Mouse (Mus musculus) hindbrain, embryonic 14.5 days (tissue): ENCODE measurements around the gene Bicral. TPM values are rescaled to one million over a fixed set of nuclear protein-coding genes. Genes with fewer than 3 reads are reported as not detected.

Experiments used
- ATAC-seq: fragments of 200-750 bp; cut with Nextera tagmentation; 2 replicates; pipeline ENCODE4 v1.8.0; 2017; ENCODE audit warnings: moderate number of reproducible peaks, mild to moderate bottlenecking, moderate TSS enrichment, moderate library complexity; ENCODE audit not compliant: low FRiP score
- DNase-seq: peaks from one replicate; pipeline ENCODE4 v3.0.0-alpha.2; 2015; ENCODE audit warnings: low spot score
- H3K27ac ChIP-seq: fragments of 300-500 bp; sonication (generic); 2 replicates; pipeline ENCODE4 v1.5.1; 2014; ENCODE audit warnings: mild to moderate bottlenecking, moderate library complexity
- H3K27me3 ChIP-seq: fragments of 300-500 bp; sonication (generic); 2 replicates; pipeline ENCODE4 v1.6.1; 2014; ENCODE audit warnings: mild to moderate bottlenecking, low read length, mixed read lengths; ENCODE audit not compliant: control insufficient read depth, insufficient read depth
- H3K36me3 ChIP-seq: fragments of 300-500 bp; sonication (generic); replicated peaks from 2 replicates; pipeline ENCODE4 v1.6.1; 2014; ENCODE audit not compliant: control insufficient read depth, insufficient read depth
- H3K4me1 ChIP-seq: fragments of 300-500 bp; sonication (generic); replicated peaks from 2 replicates; pipeline ENCODE4 v1.6.1; 2014; ENCODE audit warnings: antibody characterized with exemption, low read length, mixed read lengths; ENCODE audit not compliant: control insufficient read depth, insufficient read depth
- H3K4me2 ChIP-seq: fragments of 300-500 bp; sonication (generic); replicated peaks from 2 replicates; pipeline ENCODE4 v1.6.1; 2014; ENCODE audit warnings: mild to moderate bottlenecking, moderate library complexity
- H3K4me3 ChIP-seq: fragments of 300-500 bp; sonication (generic); replicated peaks from 2 replicates; pipeline ENCODE4 v1.5.1; 2014; ENCODE audit warnings: mild to moderate bottlenecking, low read length
- H3K9ac ChIP-seq: fragments of 300-500 bp; sonication (generic); 2 replicates; pipeline ENCODE4 v1.6.1; 2014
- H3K9me3 ChIP-seq: fragments of 300-500 bp; sonication (generic); 2 replicates; pipeline ENCODE4 v1.6.1; 2016; ENCODE audit warnings: low read length; ENCODE audit not compliant: control insufficient read depth
- WGBS: fragments of 180-500 bp; shearing (Covaris S2); extraction: QIAGEN DNeasy Blood & Tissue Kit; methylation state at CpG from one replicate; pipeline ENCODE4 v1.1.7; 2014; 5-methylcytosine and 5-hydroxymethylcytosine counted together
- polyA plus RNA-seq: library from polyadenylated mRNA; unstranded; fragments of >200 nt; fragmentation: Nextera tagmentation; extraction: Ambion mirVana; gene quantifications from 2 replicates; pipeline ENCODE4 v1.2.1, GENCODE M21; 2014

Bicral gene
- polyA plus RNA-seq, 1 experiment from 2014 or later: 9.8 TPM

GRCm38 (mm10) chr17:46888511-46889212 is 30.4 kb upstream of the Bicral start:
- Histone ChIP-seq H3K9ac (peak overlapping the region; percentile 83), H3K9me3 (no peaks in the 10 kb centered on the region), H3K27ac (peak overlapping the region; percentile 98), H3K36me3 (no peaks in the 10 kb centered on the region; the same call in 1 of the 2 replicates), H3K4me1 (peaks cover 32% of the 10 kb centered on the region), H3K4me3 (peak overlapping the region; percentile 97), H3K4me2 (peak overlapping the region; percentile 76), H3K27me3 (no peaks in the 10 kb centered on the region)
- WGBS: 34% methylated on average over 16 of the region's 16 CpGs
- DNase-seq: peak; percentile 52
- ATAC-seq: no peak

- Histone ChIP-seq H3K4me1 (peaks cover 10% of the 10 kb centered on the region), H3K4me2 (no peak overlapping the region), H3K4me3 (no peak overlapping the region), H3K27ac (no peak overlapping the region), H3K27me3 (no peaks in the 10 kb centered on the region), H3K36me3 (no peaks in the 10 kb centered on the region), H3K9me3 (no peaks in the 10 kb centered on the region), H3K9ac (peak overlapping the region; percentile 29; the same call in 1 of the 2 replicates)
- WGBS: 54% methylated on average over 17 of the region's 17 CpGs
- DNase-seq (no peak), ATAC-seq (no peak)
Measured at GRCm38 (mm10) chr17:46885910-46886643, 27.8 kb upstream of the Bicral start.

- 86% methylated on average over 11 of the region's 11 CpGs for WGBS
- no peak overlapping the region for H3K4me3 ChIP-seq
- DNase-seq (no peak), ATAC-seq (no peak)
- H3K9me3 ChIP-seq: no peaks in the 10 kb centered on the region
- no peaks in the 10 kb centered on the region for H3K36me3 ChIP-seq
- H3K4me2 ChIP-seq: no peak overlapping the region
- H3K27me3 ChIP-seq: no peaks in the 10 kb centered on the region
- no peak overlapping the region for H3K27ac ChIP-seq
- H3K9ac ChIP-seq: no peak overlapping the region
- peaks cover 10% of the 10 kb centered on the region for H3K4me1 ChIP-seq
Measured at GRCm38 (mm10) chr17:46885218-46885909, 27.1 kb upstream of the Bicral start.

GRCm38 (mm10) chr17:46884766-46885165 is 26.5 kb upstream of the Bicral start:
- Histone ChIP-seq H3K27ac (no peak overlapping the region), H3K4me1 (peaks cover 15% of the 10 kb centered on the region), H3K9ac (no peak overlapping the region), H3K36me3 (no peaks in the 10 kb centered on the region), H3K9me3 (no peaks in the 10 kb centered on the region), H3K27me3 (no peaks in the 10 kb centered on the region), H3K4me2 (no peak overlapping the region), H3K4me3 (no peak overlapping the region)
- no peak for DNase-seq
- ATAC-seq: no peak
- 93% methylated on average over 6 of the region's 6 CpGs for WGBS

DNA sequence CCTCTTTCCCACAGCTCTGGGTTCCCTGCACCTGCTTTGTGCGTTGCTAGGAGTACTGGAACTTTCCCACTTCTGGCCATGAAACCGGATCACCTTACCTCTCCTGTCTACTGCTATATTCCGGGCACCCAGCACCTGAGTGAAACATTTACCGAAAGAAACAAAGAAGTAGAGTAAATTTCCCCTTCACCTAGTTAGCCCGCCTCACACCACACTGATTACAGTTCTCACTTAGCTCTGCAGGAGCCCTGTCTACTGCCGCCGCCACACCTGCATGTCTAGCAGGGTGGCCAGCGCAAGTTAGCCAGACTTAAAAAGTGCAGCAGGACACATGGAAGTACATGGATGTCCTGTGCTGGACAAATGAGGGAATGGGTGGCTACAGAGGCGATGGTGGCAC is 24.8 kb upstream of the Bicral start:
- no peak for ATAC-seq
- H3K9ac ChIP-seq: no peak overlapping the region
- no peak overlapping the region for H3K27ac ChIP-seq
- H3K36me3 ChIP-seq: no peaks in the 10 kb centered on the region
- no peak overlapping the region for H3K4me2 ChIP-seq
- 0 out of 2 replicates have a peak, but pooled peaks cover 8% of the 10 kb centered on the region for H3K4me1 ChIP-seq
- no peaks in the 10 kb centered on the region for H3K27me3 ChIP-seq
- WGBS: 90% methylated on average over 9 of the region's 9 CpGs
- no peak for DNase-seq
- no peaks in the 10 kb centered on the region for H3K9me3 ChIP-seq
- H3K4me3 ChIP-seq: no peak overlapping the region

DNA sequence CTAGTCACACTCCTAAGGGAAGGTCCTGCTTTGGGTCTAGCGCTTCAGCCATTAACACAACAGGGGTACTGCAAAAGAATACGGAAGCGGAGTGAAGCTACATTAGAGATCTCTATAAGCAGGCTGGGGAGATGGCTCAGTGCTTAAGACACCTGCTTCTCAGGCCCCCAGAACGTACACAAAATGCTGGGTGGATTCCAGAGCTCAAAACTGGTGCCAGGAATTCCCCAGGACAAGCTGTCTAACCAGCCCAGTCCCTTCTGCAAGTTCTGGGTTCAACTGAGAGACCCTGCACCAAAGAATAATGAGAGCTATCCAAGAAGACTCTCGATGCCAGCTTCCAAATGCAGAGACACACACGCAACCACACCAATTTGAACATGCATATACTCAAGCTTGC is 23.4 kb upstream of the Bicral start:
- ATAC-seq: no peak
- DNase-seq: no peak

GRCm38 (mm10) chr17:46880322-46880721 is 22.0 kb upstream of the Bicral start:
- H3K27me3 ChIP-seq: no peaks in the 10 kb centered on the region
- H3K9me3 ChIP-seq: no peaks in the 10 kb centered on the region
- no peak overlapping the region for H3K4me2 ChIP-seq
- H3K9ac ChIP-seq: no peak overlapping the region
- ATAC-seq: no peak
- no peak for DNase-seq
- WGBS: 84% methylated on average over 2 of the region's 2 CpGs
- 0 out of 2 replicates have a peak, but pooled peaks cover 7% of the 10 kb centered on the region for H3K4me1 ChIP-seq
- no peak overlapping the region for H3K4me3 ChIP-seq
- H3K36me3 ChIP-seq: no peaks in the 10 kb centered on the region
- no peak overlapping the region for H3K27ac ChIP-seq

More for the DNA sequence above, 23.4 kb upstream of the Bicral start:
- Histone ChIP-seq H3K27ac (no peak overlapping the region), H3K27me3 (no peaks in the 10 kb centered on the region), H3K9ac (no peak overlapping the region), H3K4me3 (no peak overlapping the region), H3K36me3 (no peaks in the 10 kb centered on the region), H3K9me3 (no peaks in the 10 kb centered on the region), H3K4me2 (no peak overlapping the region), H3K4me1 (0 out of 2 replicates have a peak, but pooled peaks cover 7% of the 10 kb centered on the region)
- 89% methylated on average over 6 of the region's 6 CpGs for WGBS

DNA sequence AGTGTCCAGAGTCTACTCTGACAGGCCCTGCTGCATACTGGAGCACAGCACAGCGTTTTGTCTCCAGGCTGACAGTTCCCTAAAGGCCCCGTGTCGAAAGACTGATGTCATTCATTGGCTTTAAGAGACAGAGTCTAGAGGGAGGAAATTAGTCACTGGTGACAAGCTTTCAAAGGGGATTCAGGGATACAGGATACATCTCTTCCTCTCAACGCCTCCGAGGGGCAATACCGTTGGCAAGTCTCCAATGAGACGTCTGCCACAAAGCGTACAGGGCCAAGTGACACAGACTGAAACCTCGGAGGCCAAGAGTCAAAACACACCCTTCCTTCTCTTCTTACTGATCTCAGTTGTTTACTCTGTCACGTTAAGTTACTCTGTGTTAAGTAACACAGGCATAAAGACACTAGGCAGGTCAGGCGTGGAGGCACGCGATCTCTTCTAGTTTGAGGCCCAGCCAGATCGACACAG is 21.6 kb upstream of the Bicral start:
- H3K9me3 ChIP-seq: no peaks in the 10 kb centered on the region
- DNase-seq (no peak), ATAC-seq (0 out of 2 replicates have a peak, but pooled peaks have one; percentile 51)
- H3K4me3 ChIP-seq: no peak overlapping the region
- 0 out of 2 replicates have a peak, but pooled peaks cover 7% of the 10 kb centered on the region for H3K4me1 ChIP-seq
- 38% methylated on average over 14 of the region's 14 CpGs for WGBS
- H3K27me3 ChIP-seq: no peaks in the 10 kb centered on the region
- H3K36me3 ChIP-seq: no peaks in the 10 kb centered on the region
- peak overlapping the region; percentile 36; the same call in 1 of the 2 replicates for H3K9ac ChIP-seq
- H3K4me2 ChIP-seq: no peak overlapping the region
- 0 out of 2 replicates have a peak overlapping the region, but pooled peaks have one; percentile 41 for H3K27ac ChIP-seq

DNA sequence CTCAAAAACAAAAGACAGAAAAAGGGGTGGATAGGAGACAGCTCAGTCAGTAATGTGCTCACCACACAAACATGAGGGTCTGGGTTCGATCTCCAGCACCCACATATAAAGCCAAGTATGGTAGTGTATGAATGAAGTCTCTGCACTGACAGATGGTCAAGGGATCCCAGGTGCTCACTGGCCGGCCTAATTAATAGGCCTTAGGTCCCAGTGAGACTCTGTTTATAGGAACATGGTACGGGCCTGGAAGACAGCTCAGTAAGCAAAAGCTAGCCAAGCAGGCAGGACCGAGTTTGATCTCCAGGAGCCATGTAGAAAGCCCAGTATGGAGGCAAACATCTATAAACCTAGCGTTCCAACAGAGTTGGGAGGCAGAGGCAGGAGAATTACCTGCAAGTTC is 18.8 kb upstream of the Bicral start:
- WGBS: 75% methylated on average over 5 of the region's 5 CpGs
- ATAC-seq (no peak), DNase-seq (no peak)
- Histone ChIP-seq H3K9ac (no peak overlapping the region), H3K4me2 (no peak overlapping the region), H3K9me3 (no peaks in the 10 kb centered on the region), H3K36me3 (no peaks in the 10 kb centered on the region), H3K4me1 (0 out of 2 replicates have a peak, but pooled peaks cover 7% of the 10 kb centered on the region), H3K4me3 (no peak overlapping the region), H3K27ac (no peak overlapping the region), H3K27me3 (no peaks in the 10 kb centered on the region)
